Mouse (Mus musculus) c-Kit-positive CD71-negative TER-119-negative erythroid progenitor cells, embryonic 14.5 days (primary cell): ENCODE results near the gene Vmn2r94.

Source experiments
- DNase-seq: peaks from one replicate; pipeline ENCODE4 v3.0.0-alpha.2; 2013; ENCODE audit warnings: low read depth

The Vmn2r94 gene

DNA sequence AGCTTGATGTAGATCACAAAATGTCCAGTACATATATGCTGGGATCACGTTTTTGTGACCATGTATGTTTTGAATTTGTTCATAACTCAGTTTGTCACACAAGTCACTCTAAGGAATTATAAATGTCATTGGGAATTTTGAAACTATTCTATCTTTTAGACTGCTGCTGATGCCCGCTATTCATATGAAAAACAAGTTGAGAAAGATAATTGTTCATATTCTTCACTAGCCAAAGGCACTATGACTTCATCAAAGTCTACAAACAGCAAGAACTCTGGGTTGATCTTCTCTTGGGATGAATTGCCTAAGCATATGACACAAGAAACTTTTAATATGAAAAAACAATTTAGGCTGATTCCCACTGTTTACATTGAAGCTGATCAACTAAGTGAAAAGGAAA lies at the start of gene Vmn2r94:
TSS of gene Vmn2r94 (minus strand) at position 101 of the 400 bp plus-strand sequence.
- DNase-seq, result no peak

DNA sequence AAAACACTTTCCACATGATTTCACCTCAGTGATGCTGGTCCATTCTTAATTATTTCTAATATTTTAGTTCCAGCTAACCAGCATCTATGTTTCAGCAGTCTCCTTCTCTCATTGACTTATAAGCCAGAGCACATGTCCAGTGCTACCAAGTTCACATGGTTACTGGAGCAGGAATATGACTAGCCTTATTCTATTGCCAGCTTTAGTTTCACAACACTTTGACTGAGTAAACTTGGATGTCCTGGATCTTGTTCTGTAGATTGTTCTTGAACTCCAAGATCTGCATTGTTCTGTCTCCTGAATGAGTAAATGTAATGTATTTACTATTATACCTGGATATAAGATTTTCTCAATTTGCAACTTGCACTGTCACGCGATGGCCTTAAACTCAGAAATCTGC lies 45.5 kb upstream of the Vmn2r94 start:
- no peak for DNase-seq

DNA sequence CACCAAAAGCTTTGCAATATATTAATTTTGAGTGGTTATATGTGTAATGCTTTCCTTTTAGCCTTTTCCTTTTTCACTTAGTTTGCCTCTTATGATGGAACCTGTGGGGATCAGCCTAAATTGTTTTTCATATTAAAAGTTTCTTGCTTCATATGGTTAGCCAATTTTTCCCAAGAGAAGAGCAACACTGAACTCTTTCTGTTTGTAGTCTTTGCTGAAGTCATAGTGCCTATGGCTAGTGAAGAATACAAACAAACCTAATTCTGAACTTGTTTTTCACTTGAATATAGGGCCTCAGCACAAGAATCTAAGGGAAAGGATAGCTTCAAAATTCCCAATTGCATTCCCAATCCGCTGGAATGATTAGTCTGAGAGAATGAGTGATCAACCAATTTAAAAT lies 20.2 kb upstream of the Vmn2r94 start, which contains the start of gene Vmn2r93:
TSS of gene Vmn2r93 (plus strand) at position 301 of the 400 bp plus-strand sequence.
- no peak for DNase-seq

DNA sequence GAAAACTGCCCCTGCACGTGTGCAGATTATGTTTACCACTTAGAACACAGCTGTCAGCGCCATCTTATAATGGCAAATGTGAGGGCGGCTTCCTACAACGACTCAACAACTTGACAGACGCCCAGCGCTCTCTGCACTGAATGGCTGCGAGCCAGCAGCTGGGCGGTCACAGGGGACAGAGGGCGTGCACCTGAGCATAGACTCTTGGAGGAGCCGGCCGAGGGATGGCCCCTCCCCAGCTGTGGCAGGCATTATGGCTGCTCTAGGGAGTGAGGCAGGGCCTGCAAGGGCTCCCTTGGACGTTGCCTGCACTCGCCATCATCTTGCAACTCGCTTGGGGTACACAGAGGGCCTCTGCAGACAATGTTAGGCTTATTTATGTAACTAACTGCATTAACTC lies 40.6 kb downstream of the Vmn2r94 start:
- DNase-seq, result no peak

DNA sequence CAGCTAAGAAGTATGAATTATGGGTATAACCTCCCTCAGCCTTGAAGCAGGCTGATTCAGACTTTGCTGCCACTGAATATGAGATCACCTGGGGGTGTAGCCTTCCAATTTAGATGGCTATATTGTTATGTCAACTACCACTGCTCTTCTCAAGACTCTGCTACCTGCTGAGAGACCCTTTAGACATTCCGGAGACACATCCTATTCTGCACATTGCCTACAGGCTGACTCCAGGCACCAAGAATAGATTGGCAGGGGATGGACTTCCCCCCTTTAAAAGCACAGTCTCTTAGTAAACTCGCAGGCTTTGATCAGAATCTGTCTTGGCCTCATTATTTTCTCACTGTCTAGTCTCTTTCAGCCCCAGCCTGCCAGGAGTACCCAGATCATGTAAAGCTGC lies 45.6 kb downstream of the Vmn2r94 start:
- DNase-seq, result no peak

DNA sequence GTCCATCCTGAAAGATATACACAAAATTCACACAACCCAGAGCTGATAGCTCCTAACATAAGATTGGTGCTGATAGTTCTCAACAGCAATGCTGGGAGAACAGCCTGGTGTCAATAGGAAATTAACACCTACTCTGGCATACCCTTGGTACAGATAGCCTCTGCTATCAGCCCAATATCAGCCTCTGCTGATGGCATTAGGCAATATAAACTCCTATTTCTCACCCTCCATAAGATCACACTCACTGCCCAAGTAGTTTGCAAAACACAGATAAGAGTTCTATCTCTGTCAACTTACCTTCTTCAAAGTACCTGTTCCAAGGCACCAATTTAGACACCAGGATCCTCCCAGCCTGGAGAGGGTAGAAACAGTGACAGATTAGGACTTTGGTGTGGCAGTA lies 56.3 kb downstream of the Vmn2r94 start:
- DNase-seq, result no peak
